Mouse (Mus musculus): ENCODE results near the gene Gm5941. TPM values are rescaled to one million over a fixed set of nuclear protein-coding genes. Genes with fewer than 3 reads are reported as not detected.

Gene Gm5941
- polyA plus RNA-seq (2012; ENCODE audit: low replicate concordance) = not detected in 2 replicates

DNA sequence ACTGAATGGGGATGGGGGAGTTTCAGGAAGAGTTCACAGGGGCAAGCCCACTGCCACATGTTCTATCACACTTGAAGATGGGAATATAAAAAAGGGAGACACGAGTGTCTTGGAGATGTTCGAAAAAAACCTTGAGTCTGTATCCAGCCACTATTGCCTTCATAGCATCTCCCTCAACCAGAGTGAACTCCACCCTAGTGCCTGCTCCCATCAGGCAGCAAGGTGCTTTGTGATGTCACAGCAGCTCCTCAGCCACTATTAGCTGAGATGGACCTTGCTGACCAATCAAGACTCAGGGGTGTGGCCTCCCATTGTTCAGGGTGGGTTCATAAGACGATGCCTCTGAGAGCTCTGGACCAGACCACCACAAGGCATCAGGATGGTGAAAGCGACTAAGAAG, at the start of gene Gm5941:
TSS of gene Gm5941 (plus strand) at position 301 of the 400 bp plus-strand sequence.

Other genes starting within 250 kb of the Gm5941 start
- not detected in 2 replicates for gene Mageb18, start 109.6 kb downstream of the Gm5941 start, polyA plus RNA-seq (2012; ENCODE audit: low replicate concordance)